Mouse (Mus musculus) cerebellum, postnatal 14 days (tissue): ENCODE results near the gene Kat6b.
A peak's percentile ranks its signal among the peaks of the same experiment; 100 is the strongest.

Experiments used
- DNase-seq, 2 experiments: peaks; one replicate each; pipeline ENCODE4 v3.0.0; 2021; ENCODE audit warnings: mixed read lengths in 2 of 2

Kat6b gene

GRCm38 (mm10) chr14:21561396-21562065 lies 80.3 kb downstream of the Kat6b start:
- DNase-seq = no peak

- no peak for DNase-seq
These were observed 82.4 kb downstream of the Kat6b start for GRCm38 (mm10) chr14:21563584-21564118.

- DNase-seq = no peak
These were observed 84.5 kb downstream of the Kat6b start for GRCm38 (mm10) chr14:21565541-21566353.

- no peak for DNase-seq
These were observed 86.2 kb downstream of the Kat6b start for GRCm38 (mm10) chr14:21567293-21567984.

- no peak for DNase-seq
These were observed 87.6 kb downstream of the Kat6b start for GRCm38 (mm10) chr14:21568821-21569220.

- DNase-seq = no peak
These were observed 93.6 kb downstream of the Kat6b start for GRCm38 (mm10) chr14:21574686-21575309.

- no peak for DNase-seq
These were observed 95.6 kb downstream of the Kat6b start for GRCm38 (mm10) chr14:21576867-21577266.

- no peak for DNase-seq
These were observed 100.0 kb downstream of the Kat6b start for GRCm38 (mm10) chr14:21581198-21581597.

- no peak for DNase-seq
These were observed 101.1 kb downstream of the Kat6b start for GRCm38 (mm10) chr14:21582301-21582700.

- DNase-seq = no peak
These were observed 101.8 kb downstream of the Kat6b start for GRCm38 (mm10) chr14:21583051-21583450.

- DNase-seq = no peak
These were observed 102.6 kb downstream of the Kat6b start for GRCm38 (mm10) chr14:21583868-21584267.

GRCm38 (mm10) chr14:21584468-21585135 lies 103.4 kb downstream of the Kat6b start:
- DNase-seq = peak in 1 of 2 experiments; percentile 54

- DNase-seq = peak in 1 of 2 experiments; percentile 46
These were observed 104.4 kb downstream of the Kat6b start for GRCm38 (mm10) chr14:21585491-21586251.

- no peak for DNase-seq
These were observed 105.4 kb downstream of the Kat6b start for GRCm38 (mm10) chr14:21586481-21587118.

- no peak for DNase-seq
These were observed 106.7 kb downstream of the Kat6b start for GRCm38 (mm10) chr14:21587931-21588330.

GRCm38 (mm10) chr14:21589620-21590019 lies 108.4 kb downstream of the Kat6b start:
- peak; percentile 89 to 90 for DNase-seq

- DNase-seq = no peak
These were observed 109.0 kb downstream of the Kat6b start for GRCm38 (mm10) chr14:21590205-21590604.

GRCm38 (mm10) chr14:21592152-21592551 lies 110.9 kb downstream of the Kat6b start:
- peak in 1 of 2 experiments; percentile 45 for DNase-seq

- no peak for DNase-seq
These were observed 111.9 kb downstream of the Kat6b start for GRCm38 (mm10) chr14:21592985-21593750.
